In the genomic region with DNA sequence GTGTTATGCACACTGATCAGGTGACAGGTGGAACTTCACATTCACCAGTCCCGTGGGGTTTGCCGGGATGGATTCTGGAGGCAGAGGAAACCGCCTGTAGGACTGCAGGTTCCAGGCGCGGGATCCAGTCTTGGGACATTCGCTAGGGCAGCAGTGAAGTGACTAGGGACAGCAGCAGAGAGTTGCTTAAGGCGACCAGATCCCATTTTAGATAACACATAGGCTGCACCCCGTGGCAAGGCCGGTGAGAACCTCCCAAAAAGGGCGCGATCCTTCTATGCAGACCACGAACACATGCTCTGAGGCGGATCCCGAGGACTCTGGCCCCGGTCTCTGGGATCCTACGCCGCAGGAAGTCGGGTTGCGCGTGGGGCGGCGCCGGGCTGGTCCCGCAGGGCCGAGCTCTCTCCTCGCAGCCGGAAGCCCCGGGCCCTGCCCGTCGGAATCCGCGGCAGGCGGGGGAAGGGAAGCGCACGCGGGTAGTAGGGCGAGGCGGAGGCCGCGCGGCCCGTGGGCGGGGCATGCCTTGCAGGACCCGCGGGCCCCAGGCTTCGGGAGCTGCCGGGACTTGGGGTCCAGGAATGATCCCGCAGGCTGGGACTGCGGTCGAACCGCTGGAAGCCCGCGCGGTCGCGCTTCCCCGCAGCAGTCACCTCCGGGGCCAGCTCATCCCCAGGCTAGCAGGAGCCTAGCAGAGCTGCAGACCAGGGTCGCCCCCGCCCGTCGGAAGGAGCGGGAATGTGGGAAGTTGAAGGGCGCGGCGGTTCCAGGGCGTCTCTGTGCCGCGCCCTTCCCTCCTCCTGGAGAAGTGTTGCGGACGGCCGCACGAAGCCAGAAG, we compare ENCODE assay signal across 8 mouse cellular contexts.
DNase-seq lines count a peak whose midpoint lies in the region; ATAC-seq lines count a peak whose summit lies in the region.

No protein-coding gene starts in this region.

- H3K4me3 ChIP-seq in limb, embryonic 12.5 days (replicated peaks): peak overlapping the region; percentile 47
- peak overlapping the region; percentile 47 for H3K4me3 ChIP-seq in midbrain, embryonic 12.5 days

- peaks cover 60% of the 10 kb centered on the region for H3K4me1 ChIP-seq in limb, embryonic 12.5 days (replicated peaks)
- peaks cover 27% of the 10 kb centered on the region for H3K4me1 ChIP-seq in midbrain, embryonic 12.5 days

- H3K9ac ChIP-seq in limb, embryonic 12.5 days (replicated peaks): peak overlapping the region; percentile 71
- peak overlapping the region; percentile 64 for H3K9ac ChIP-seq in midbrain, embryonic 12.5 days (replicated peaks)

- H3K27ac ChIP-seq in limb, embryonic 12.5 days: peak overlapping the region; percentile 86
- H3K27ac ChIP-seq in midbrain, embryonic 12.5 days (replicated peaks): no peak overlapping the region

- H3K36me3 ChIP-seq in limb, embryonic 12.5 days: peaks cover 32% of the 10 kb centered on the region
- peaks cover 9% of the 10 kb centered on the region; the same call in 1 of the 2 replicates for H3K36me3 ChIP-seq in midbrain, embryonic 12.5 days

- peak; percentile 80 for DNase-seq in T-cell, adult 2 months (ENCODE audit: low spot score)
- DNase-seq in cerebellum, postnatal 25 days: peak; percentile 74 to 81
- DNase-seq in gastrocnemius, postnatal 25 days: peak; percentile 94
- DNase-seq in skeletal muscle tissue, adult 2 months (ENCODE audit: low read depth, low spot score): peak; percentile 86
- peak; percentile 87 for DNase-seq in yolk sac, embryonic 10.5 days (ENCODE audit: low spot score)

- ATAC-seq in inflammation-experienced regulatory T-cells, adult 6 months: peak; percentile 86
- peak; percentile 77 for ATAC-seq in limb, embryonic 12.5 days (ENCODE audit: insufficient number of reproducible peaks, insufficient read depth, low FRiP score, low TSS enrichment, low read depth)
- peak; percentile 78 for ATAC-seq in midbrain, embryonic 12.5 days (ENCODE audit: low FRiP score, low read depth)

- H3K4me2 ChIP-seq in limb, embryonic 12.5 days: peak overlapping the region; percentile 86
- peak overlapping the region; percentile 86 for H3K4me2 ChIP-seq in midbrain, embryonic 12.5 days (replicated peaks)

- 5% methylated on average over 71 of the region's 73 CpGs for WGBS in limb, embryonic 12.5 days
- 6% methylated on average over 73 of the region's 73 CpGs for WGBS in midbrain, embryonic 12.5 days

- peaks cover 13% of the 10 kb centered on the region for H3K27me3 ChIP-seq in limb, embryonic 12.5 days
- peaks cover 26% of the 10 kb centered on the region for H3K27me3 ChIP-seq in midbrain, embryonic 12.5 days

- no peaks in the 10 kb centered on the region for H3K9me3 ChIP-seq in limb, embryonic 12.5 days
- no peaks in the 10 kb centered on the region for H3K9me3 ChIP-seq in midbrain, embryonic 12.5 days
